Mouse (Mus musculus) macrophage (primary cell): Measurements from ENCODE around the gene Mup4. TPM values are rescaled to one million over a fixed set of nuclear protein-coding genes. Genes with fewer than 3 reads are reported as not detected.

Experiments used
- polyA plus RNA-seq: library from polyadenylated mRNA; stranded (reverse); fragments of 250-400 nt; gene quantifications from 3 replicates; pipeline ENCODE4 v1.2.4, GENCODE M21; 2018; ENCODE audit warnings: inconsistent platforms

Mup4 gene
- polyA plus RNA-seq, 1 experiment from 2014 or later, result not detected

Other genes starting within 250 kb of the Mup4 start
- gene Inip, start 159.1 kb downstream of the Mup4 start, polyA plus RNA-seq, result 18.6 to 31.2 TPM (median 23.3 TPM) in 3 replicates
- 19.8 to 27.9 TPM (median 26.4 TPM) in 3 replicates for gene Snx30, start 154.9 kb downstream of the Mup4 start, polyA plus RNA-seq
- gene Slc46a2, start 45.7 kb downstream of the Mup4 start, polyA plus RNA-seq, result not detected in 3 replicates
- gene Mup6, start 3.6 kb upstream of the Mup4 start, polyA plus RNA-seq, result not detected in 3 replicates
- gene Mup7, start 109.8 kb upstream of the Mup4 start, polyA plus RNA-seq, result not detected in 3 replicates
- not detected in 3 replicates for gene Mup2, start 193.6 kb upstream of the Mup4 start, polyA plus RNA-seq